Mouse (Mus musculus): ENCODE data around the gene Klhl4. TPM values are rescaled to one million over a fixed set of nuclear protein-coding genes. Genes with fewer than 3 reads are reported as not detected.

Klhl4 gene
- 3.1 and 3.2 TPM in 2 replicates for polyA plus RNA-seq (2016; fragmentation: Nextera tagmentation; extraction: Ambion mirVana)

DNA sequence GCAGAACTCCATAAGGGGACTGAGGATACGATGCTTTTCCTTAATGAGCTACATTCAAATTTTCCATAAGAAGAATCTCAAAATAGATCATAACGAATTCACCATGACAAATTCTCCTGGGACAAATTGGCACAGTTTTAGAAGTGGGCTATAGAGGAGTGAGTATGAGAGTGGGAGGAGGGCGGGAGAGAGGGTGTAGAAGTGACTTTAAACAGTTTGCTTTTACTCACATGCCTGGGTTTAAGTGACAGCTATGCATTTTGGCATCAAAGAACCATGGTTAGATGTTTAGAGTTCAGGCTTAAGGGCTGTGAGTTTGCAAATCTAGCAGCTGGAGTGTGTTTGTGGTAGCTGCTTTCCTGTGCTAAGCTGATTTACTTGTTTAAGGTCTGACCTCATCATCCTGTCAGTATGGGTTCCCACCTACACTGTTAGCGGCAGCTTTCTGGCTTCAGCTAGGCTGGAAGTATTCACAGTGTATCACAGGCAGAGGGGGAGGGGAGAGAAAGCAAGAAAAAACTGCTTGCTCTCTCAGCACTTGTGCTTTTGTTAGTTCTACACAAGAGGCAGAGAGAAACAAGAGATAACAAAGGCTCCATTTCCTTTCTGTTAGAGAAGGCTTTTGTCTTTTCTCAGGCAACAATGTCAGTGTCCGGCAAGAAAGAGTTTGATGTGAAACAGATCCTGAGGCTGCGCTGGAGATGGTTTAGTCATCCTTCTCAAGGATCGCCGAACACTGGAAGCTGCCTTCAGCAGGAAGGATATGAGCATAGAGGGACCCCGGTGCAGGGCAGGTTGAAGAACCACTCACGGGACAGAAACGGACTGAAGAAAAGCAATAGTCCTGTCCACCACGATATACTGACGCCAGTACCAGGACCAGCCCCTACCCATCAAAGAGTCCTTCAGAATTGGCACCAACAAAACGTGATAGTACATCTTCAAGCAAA is at the start of gene Klhl4:
Klhl4 (plus strand) TSS at position 552 of the 950 bp plus-strand sequence.
- peak within 1 kb of the TSS; percentile 27 for H3K4me3 ChIP-seq (replicated peaks)
- no peaks in the 10 kb centered on the region for H3K27me3 ChIP-seq
- H3K4me2 ChIP-seq = peak within 1 kb of the TSS; percentile 42
- 0 out of 2 replicates have a peak, but pooled peaks cover 3% of the 10 kb centered on the region for H3K4me1 ChIP-seq
- WGBS = 32% methylated on average over 14 of the region's 14 CpGs
- H3K27ac ChIP-seq = no peak within 1 kb of the TSS
- H3K9me3 ChIP-seq = no peaks in the 10 kb centered on the region
- ATAC-seq (ENCODE audit: low FRiP score) = peak; percentile 77
- no peak within 1 kb of the TSS for H3K9ac ChIP-seq
- no peaks in the 10 kb centered on the region for H3K36me3 ChIP-seq (replicated peaks)

GRCm38 (mm10) chrX:114484153-114484552 is 10.0 kb downstream of the Klhl4 start:
- H3K27ac ChIP-seq = no peak overlapping the region
- no peak overlapping the region for H3K9ac ChIP-seq
- no peaks in the 10 kb centered on the region for H3K9me3 ChIP-seq
- no peak overlapping the region for H3K4me2 ChIP-seq
- H3K27me3 ChIP-seq = no peaks in the 10 kb centered on the region
- no peak overlapping the region for H3K4me3 ChIP-seq (replicated peaks)
- H3K36me3 ChIP-seq (replicated peaks) = no peaks in the 10 kb centered on the region
- no peaks in the 10 kb centered on the region for H3K4me1 ChIP-seq
- ATAC-seq (ENCODE audit: low FRiP score) = no peak

- Histone ChIP-seq H3K27ac (no peak overlapping the region), H3K27me3 (no peaks in the 10 kb centered on the region), H3K9me3 (no peaks in the 10 kb centered on the region), H3K4me2 (no peak overlapping the region), H3K4me3 (replicated peaks) (no peak overlapping the region), H3K9ac (no peak overlapping the region), H3K4me1 (no peaks in the 10 kb centered on the region), H3K36me3 (replicated peaks) (no peaks in the 10 kb centered on the region)
- no peak for ATAC-seq (ENCODE audit: low FRiP score)
Observed at GRCm38 (mm10) chrX:114486691-114487090, 12.6 kb downstream of the Klhl4 start.

DNA sequence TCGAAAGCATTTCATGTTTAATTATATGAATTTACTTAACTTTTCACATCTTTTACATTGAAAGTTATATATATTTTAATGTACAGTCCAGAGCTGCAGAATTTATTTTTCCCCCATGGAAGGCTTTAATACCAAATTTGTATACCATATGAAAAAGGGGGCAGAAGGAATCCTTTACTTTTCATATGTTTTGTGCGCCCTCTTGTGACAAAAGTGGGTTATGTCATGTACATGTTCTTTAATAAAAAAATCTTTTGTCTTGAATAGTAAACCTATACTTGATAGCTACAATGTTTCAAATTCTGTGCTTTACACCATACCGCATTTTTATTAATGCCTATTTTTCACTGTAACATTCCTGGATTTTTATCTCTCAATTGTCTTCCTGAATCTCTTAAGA is 84.0 kb downstream of the Klhl4 start:
- H3K4me2 ChIP-seq = no peak overlapping the region
- no peak overlapping the region for H3K27ac ChIP-seq
- WGBS = 37% methylated on average over 3 of the region's 3 CpGs
- H3K9ac ChIP-seq = no peak overlapping the region
- no peaks in the 10 kb centered on the region for H3K4me1 ChIP-seq
- H3K36me3 ChIP-seq (replicated peaks) = no peaks in the 10 kb centered on the region
- no peak overlapping the region for H3K4me3 ChIP-seq (replicated peaks)
- H3K9me3 ChIP-seq = no peaks in the 10 kb centered on the region
- no peaks in the 10 kb centered on the region for H3K27me3 ChIP-seq
- ATAC-seq (ENCODE audit: low FRiP score) = no peak

DNA sequence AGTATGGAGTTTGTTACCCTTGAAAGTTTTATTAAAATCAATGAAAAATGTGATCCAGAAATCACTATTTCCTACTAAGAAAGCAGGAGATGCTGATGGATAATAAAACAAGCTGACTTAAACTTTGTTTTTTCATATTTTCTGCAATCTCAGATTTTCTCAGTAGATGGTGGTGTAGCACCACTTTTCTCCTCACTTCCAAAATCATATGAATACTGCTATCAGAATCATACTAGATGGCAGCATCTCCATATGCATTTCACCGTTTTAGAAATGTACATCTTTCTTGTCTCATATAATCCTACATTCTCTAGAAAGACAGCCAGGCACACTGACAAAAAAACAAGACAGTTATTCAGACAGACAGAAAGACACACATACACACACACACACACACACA is 108.2 kb downstream of the Klhl4 start:
- Histone ChIP-seq H3K36me3 (replicated peaks) (no peaks in the 10 kb centered on the region), H3K4me2 (no peak overlapping the region), H3K9ac (no peak overlapping the region), H3K27ac (no peak overlapping the region), H3K9me3 (no peaks in the 10 kb centered on the region), H3K4me3 (replicated peaks) (no peak overlapping the region), H3K4me1 (no peaks in the 10 kb centered on the region), H3K27me3 (no peaks in the 10 kb centered on the region)
- WGBS = 72% methylated on average over 1 of the region's 1 CpGs
- no peak for ATAC-seq (ENCODE audit: low FRiP score)

All from forebrain, embryonic 12.5 days (tissue).